Mouse (Mus musculus) kidney, embryonic 15.5 days (tissue): ENCODE results near the gene Sorcs3. TPM values are rescaled to one million over a fixed set of nuclear protein-coding genes. Genes with fewer than 3 reads are reported as not detected.

Experiments used
- ATAC-seq: fragments of 200-750 bp; cut with Nextera tagmentation; replicated peaks from 2 replicates; pipeline ENCODE4 v1.8.0; 2017; ENCODE audit warnings: moderate TSS enrichment; ENCODE audit not compliant: low FRiP score
- H3K27ac ChIP-seq: fragments of 300-500 bp; sonication (generic); 2 replicates; pipeline ENCODE4 v1.5.1; 2015; ENCODE audit warnings: mild to moderate bottlenecking, inconsistent platforms
- H3K27me3 ChIP-seq: fragments of 300-500 bp; sonication (generic); 2 replicates; pipeline ENCODE4 v1.6.1; 2015; ENCODE audit warnings: inconsistent platforms
- H3K36me3 ChIP-seq: fragments of 300-500 bp; sonication (generic); 2 replicates; pipeline ENCODE4 v1.6.1; 2015; ENCODE audit warnings: inconsistent platforms
- H3K4me1 ChIP-seq: fragments of 300-500 bp; sonication (generic); 2 replicates; pipeline ENCODE4 v1.6.1; 2015; ENCODE audit warnings: inconsistent platforms
- H3K4me2 ChIP-seq: fragments of 300-500 bp; sonication (generic); 2 replicates; pipeline ENCODE4 v1.6.1; 2015; ENCODE audit warnings: moderate library complexity, mild to moderate bottlenecking, inconsistent platforms
- H3K4me3 ChIP-seq: fragments of 300-500 bp; sonication (generic); replicated peaks from 2 replicates; pipeline ENCODE4 v1.5.1; 2015; ENCODE audit warnings: mild to moderate bottlenecking, inconsistent platforms
- H3K9ac ChIP-seq: fragments of 300-500 bp; sonication (generic); 2 replicates; pipeline ENCODE4 v1.6.1; 2015; ENCODE audit warnings: mild to moderate bottlenecking, inconsistent platforms
- H3K9me3 ChIP-seq: fragments of 300-500 bp; sonication (generic); replicated peaks from 2 replicates; pipeline ENCODE4 v1.6.1; 2016; ENCODE audit warnings: inconsistent platforms
- WGBS: fragments of 180-500 bp; shearing (Covaris S2); methylation state at CpG from one replicate; pipeline ENCODE4 v1.1.7; 2015; ENCODE audit warnings: mixed read lengths; 5-methylcytosine and 5-hydroxymethylcytosine counted together
- polyA plus RNA-seq: library from polyadenylated mRNA; unstranded; fragments of >200 nt; fragmentation: Nextera tagmentation; extraction: Ambion mirVana; gene quantifications from 2 replicates; pipeline ENCODE4 v1.2.1, GENCODE M21; 2015

The Sorcs3 gene
- polyA plus RNA-seq, 1 experiment from 2014 or later, result 1.1 TPM

DNA sequence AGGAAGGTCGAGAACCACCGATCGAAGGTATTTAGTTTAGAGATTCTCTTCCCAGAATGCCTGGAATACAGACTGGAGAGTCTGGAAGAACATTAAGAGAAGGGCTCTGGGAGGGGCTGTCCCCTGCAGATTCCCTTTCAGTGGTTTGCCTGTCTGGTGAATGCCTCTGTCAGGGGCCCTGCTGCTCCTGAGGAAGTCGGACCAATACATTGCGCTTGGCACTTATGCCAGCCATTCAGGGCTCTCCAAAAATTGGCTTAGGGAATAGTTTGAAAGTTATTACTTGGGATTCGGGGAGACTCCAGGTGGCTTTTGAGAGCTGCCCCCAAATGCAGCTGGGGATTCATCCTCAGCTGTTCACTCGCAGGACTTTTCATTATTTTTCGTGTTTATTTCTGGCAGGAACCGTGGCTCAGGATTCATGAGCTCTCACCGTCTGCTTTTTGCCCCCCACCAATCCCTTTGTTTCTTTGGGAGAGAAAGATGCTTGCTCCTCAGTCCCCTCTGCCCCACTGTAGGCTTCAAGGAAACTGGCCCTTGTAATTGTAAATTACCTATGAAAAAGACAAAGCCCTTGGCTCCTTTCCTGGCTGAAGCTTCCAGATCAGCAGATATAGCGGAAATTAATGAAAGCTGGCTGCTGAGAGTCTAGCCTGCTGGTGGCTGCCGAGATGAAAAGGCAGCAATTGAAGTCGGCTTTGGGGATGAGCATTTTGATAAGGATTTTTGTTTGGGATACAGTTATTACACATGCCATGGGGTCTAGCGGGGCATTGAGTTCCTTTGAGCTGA lies 94.8 kb downstream of the Sorcs3 start:
- Histone ChIP-seq H3K4me3 (no peak overlapping the region), H3K9ac (no peak overlapping the region), H3K27ac (no peak overlapping the region), H3K9me3 (no peaks in the 10 kb centered on the region), H3K4me2 (no peak overlapping the region), H3K36me3 (no peaks in the 10 kb centered on the region), H3K4me1 (no peaks in the 10 kb centered on the region), H3K27me3 (no peaks in the 10 kb centered on the region)
- WGBS, result 66% methylated on average over 14 of the region's 14 CpGs
- ATAC-seq, result no peak

DNA sequence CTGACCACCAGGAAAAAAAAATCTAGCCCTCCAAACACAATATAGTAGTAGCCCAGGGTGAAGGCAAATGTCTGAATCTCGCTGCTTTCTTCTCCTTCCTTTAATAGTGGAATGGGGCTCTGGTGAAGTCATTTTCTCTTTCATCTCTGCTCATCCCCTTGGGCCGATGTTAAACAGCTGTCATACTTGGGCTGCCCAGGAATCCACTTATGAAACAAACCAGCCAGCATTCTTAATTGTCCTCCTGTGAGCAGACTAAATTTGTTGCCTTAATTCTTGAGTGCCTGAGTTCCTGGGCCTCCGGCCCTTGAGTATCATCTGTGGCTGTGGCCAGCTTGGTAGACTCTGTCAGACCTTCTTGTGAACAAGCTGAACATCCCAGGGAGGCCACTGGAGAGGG lies 95.5 kb downstream of the Sorcs3 start:
- H3K4me1 ChIP-seq, result no peaks in the 10 kb centered on the region
- ATAC-seq, result no peak
- H3K4me3 ChIP-seq, result no peak overlapping the region
- H3K27ac ChIP-seq, result no peak overlapping the region
- H3K27me3 ChIP-seq, result no peaks in the 10 kb centered on the region
- H3K9me3 ChIP-seq, result no peaks in the 10 kb centered on the region
- no peak overlapping the region for H3K9ac ChIP-seq
- H3K36me3 ChIP-seq, result no peaks in the 10 kb centered on the region
- no peak overlapping the region for H3K4me2 ChIP-seq
- 65% methylated on average over 3 of the region's 3 CpGs for WGBS

DNA sequence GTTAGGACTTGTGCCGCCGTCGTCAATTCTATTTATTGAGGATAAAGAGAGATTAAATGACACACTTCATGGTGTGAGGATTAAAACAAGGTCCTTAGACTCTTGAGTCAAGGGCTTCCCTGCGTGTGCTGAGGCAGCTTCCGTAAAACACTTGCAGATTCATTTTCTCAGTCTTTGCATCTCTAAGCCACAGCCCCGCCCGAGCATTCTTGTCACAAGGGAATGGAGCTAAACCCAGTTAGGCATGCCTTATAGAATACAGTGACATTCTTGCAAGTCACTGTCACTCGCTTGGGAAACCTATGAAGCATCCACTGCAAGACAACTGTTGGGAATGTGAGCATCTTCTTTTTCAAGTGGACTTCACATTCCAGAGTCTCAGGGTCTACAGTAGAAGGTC lies 102.5 kb downstream of the Sorcs3 start:
- no peaks in the 10 kb centered on the region for H3K9me3 ChIP-seq
- H3K27ac ChIP-seq, result no peak overlapping the region
- no peaks in the 10 kb centered on the region for H3K4me1 ChIP-seq
- H3K36me3 ChIP-seq, result no peaks in the 10 kb centered on the region
- WGBS, result 91% methylated on average over 8 of the region's 8 CpGs
- H3K27me3 ChIP-seq, result no peaks in the 10 kb centered on the region
- no peak overlapping the region for H3K4me3 ChIP-seq
- H3K4me2 ChIP-seq, result no peak overlapping the region
- no peak overlapping the region for H3K9ac ChIP-seq
- no peak for ATAC-seq

GRCm38 (mm10) chr19:48309531-48310337 lies 103.9 kb downstream of the Sorcs3 start:
- Histone ChIP-seq H3K4me2 (no peak overlapping the region), H3K27ac (no peak overlapping the region), H3K36me3 (no peaks in the 10 kb centered on the region), H3K9ac (no peak overlapping the region), H3K27me3 (no peaks in the 10 kb centered on the region), H3K4me3 (no peak overlapping the region), H3K9me3 (no peaks in the 10 kb centered on the region), H3K4me1 (no peaks in the 10 kb centered on the region)
- WGBS, result 78% methylated on average over 15 of the region's 15 CpGs
- ATAC-seq, result no peak

GRCm38 (mm10) chr19:48310338-48310710 lies 104.5 kb downstream of the Sorcs3 start:
- no peak overlapping the region for H3K4me3 ChIP-seq
- H3K9ac ChIP-seq, result no peak overlapping the region
- H3K4me2 ChIP-seq, result no peak overlapping the region
- H3K9me3 ChIP-seq, result no peaks in the 10 kb centered on the region
- no peaks in the 10 kb centered on the region for H3K4me1 ChIP-seq
- H3K27ac ChIP-seq, result no peak overlapping the region
- 92% methylated on average over 6 of the region's 6 CpGs for WGBS
- H3K36me3 ChIP-seq, result no peaks in the 10 kb centered on the region
- H3K27me3 ChIP-seq, result no peaks in the 10 kb centered on the region
- ATAC-seq, result no peak

- no peaks in the 10 kb centered on the region for H3K9me3 ChIP-seq
- ATAC-seq, result no peak
- no peak overlapping the region for H3K27ac ChIP-seq
- 91% methylated on average over 9 of the region's 9 CpGs for WGBS
- no peak overlapping the region for H3K4me2 ChIP-seq
- no peaks in the 10 kb centered on the region for H3K27me3 ChIP-seq
- H3K9ac ChIP-seq, result no peak overlapping the region
- no peak overlapping the region for H3K4me3 ChIP-seq
- no peaks in the 10 kb centered on the region for H3K4me1 ChIP-seq
- no peaks in the 10 kb centered on the region for H3K36me3 ChIP-seq
Measured at GRCm38 (mm10) chr19:48313776-48314175, 108.0 kb downstream of the Sorcs3 start.

DNA sequence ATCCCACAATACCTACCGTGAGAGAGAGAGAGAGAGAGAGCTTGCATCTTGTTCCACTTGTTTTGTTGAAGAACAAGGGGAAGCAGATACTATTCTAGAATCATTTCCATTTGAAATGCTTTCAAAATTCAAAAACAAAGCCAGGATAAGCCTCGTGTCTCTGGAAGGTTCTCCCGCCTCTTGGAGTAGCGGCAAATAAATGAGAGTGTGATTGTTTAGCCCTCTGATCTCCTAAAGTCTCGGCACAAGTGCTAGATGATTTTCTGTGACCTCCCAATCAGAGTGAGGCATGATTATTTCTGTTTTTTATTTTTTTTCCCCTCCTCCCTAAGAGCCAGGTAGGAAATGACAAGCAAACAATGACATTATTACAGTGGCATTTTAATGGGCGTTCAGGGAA lies 121.3 kb downstream of the Sorcs3 start:
- no peak overlapping the region for H3K4me3 ChIP-seq
- H3K9me3 ChIP-seq, result no peaks in the 10 kb centered on the region
- no peak overlapping the region for H3K9ac ChIP-seq
- no peak for ATAC-seq
- H3K4me1 ChIP-seq, result no peaks in the 10 kb centered on the region
- H3K36me3 ChIP-seq, result no peaks in the 10 kb centered on the region
- H3K27me3 ChIP-seq, result no peaks in the 10 kb centered on the region
- WGBS, result 63% methylated on average over 6 of the region's 6 CpGs
- H3K4me2 ChIP-seq, result no peak overlapping the region
- no peak overlapping the region for H3K27ac ChIP-seq

DNA sequence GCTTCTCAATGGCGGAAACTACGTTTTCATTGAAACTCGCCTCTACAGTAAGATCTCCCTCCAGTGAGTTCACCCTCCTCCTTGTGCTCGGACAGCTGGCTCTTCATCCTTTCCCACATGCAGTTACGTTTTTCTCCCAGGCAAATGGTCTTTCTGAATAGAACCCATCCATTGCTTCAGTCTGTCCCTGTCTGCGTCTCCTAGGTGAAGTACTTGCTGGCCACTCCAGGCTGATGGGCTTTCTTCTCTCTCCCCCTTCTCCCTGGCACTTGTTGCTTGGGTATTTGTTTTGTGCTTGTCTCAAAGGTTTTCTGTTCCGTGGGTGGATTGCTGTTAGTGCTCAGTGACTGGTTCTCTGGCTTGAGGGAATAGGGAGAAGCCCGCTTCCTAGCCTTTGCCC lies 122.3 kb downstream of the Sorcs3 start:
- no peak for ATAC-seq
- H3K27me3 ChIP-seq, result no peaks in the 10 kb centered on the region
- no peaks in the 10 kb centered on the region for H3K4me1 ChIP-seq
- H3K36me3 ChIP-seq, result no peaks in the 10 kb centered on the region
- no peak overlapping the region for H3K4me3 ChIP-seq
- 75% methylated on average over 8 of the region's 8 CpGs for WGBS
- H3K4me2 ChIP-seq, result no peak overlapping the region
- no peak overlapping the region for H3K9ac ChIP-seq
- H3K27ac ChIP-seq, result no peak overlapping the region
- H3K9me3 ChIP-seq, result no peaks in the 10 kb centered on the region

DNA sequence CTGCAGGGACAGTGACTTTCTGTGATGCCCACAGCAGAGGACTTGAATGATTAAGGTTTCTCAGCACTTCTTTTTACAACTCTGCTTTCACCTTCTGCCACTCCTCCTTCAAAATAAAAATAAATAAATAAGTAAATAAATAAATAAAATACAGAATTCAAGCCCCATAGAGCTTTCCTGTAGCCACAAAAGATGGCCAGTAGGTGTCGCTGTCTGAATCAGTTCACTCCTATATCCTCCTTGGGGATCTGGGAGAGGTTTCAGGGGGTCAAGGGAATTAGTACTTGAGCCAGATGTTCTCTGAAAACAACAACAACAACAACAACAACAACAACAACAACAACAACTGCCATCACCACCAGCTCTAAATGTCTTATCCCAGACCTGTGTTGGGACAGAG lies 125.8 kb downstream of the Sorcs3 start:
- Histone ChIP-seq H3K9ac (no peak overlapping the region), H3K4me2 (no peak overlapping the region), H3K36me3 (no peaks in the 10 kb centered on the region), H3K27ac (no peak overlapping the region), H3K9me3 (no peaks in the 10 kb centered on the region), H3K27me3 (0 out of 2 replicates have a peak, but pooled peaks cover 4% of the 10 kb centered on the region), H3K4me3 (no peak overlapping the region), H3K4me1 (no peaks in the 10 kb centered on the region)
- 29% methylated on average over 1 of the region's 1 CpGs for WGBS
- ATAC-seq, result no peak

DNA sequence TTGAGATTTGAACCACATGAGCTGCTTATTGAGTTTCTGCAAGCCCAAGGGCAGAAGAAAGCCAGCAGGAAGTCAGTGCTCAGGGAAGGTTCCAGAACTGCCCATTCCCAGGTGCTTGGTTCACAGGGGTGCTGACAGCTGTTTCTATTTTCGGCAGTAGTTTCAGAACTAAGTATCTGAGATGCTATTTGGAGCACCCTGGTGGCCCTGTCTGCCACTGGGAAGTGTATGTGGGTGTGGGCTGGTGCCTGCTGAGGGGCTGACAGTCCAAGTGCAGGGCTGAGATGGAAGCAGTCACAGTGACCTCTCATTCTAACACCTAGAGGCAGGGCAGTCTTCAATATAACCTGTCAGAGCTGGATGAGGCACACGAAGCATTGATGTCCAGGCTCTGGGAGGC lies 127.3 kb downstream of the Sorcs3 start:
- peaks cover 10% of the 10 kb centered on the region for H3K4me1 ChIP-seq

DNA sequence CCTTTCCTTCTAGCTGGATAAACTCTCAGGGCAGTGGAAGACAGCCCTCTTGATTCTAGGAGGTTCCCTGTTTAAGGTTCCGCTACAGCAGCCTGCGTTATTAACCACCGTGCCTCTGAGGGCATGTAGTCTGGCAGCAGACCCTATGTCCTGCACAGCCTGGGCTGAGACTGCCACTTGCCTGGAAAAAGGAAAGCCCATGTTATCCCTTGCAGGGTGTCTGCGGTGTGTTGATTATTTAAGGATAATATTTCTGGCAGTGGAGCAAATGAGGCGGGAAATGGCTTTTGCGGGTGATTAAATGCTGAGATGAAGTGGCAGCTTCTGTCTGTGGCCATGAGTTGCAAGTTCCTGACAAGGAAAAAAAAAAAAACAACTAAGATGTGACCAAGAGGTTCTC lies 131.6 kb downstream of the Sorcs3 start:
- 0 out of 2 replicates have a peak, but pooled peaks cover 4% of the 10 kb centered on the region for H3K27me3 ChIP-seq
- H3K4me3 ChIP-seq, result no peak overlapping the region
- 41% methylated on average over 6 of the region's 6 CpGs for WGBS
- no peak overlapping the region for H3K4me2 ChIP-seq
- peaks cover 23% of the 10 kb centered on the region for H3K4me1 ChIP-seq
- peak; percentile 85 for ATAC-seq
- H3K9me3 ChIP-seq, result no peaks in the 10 kb centered on the region
- no peaks in the 10 kb centered on the region for H3K36me3 ChIP-seq
- peak overlapping the region; percentile 27; the same call in 1 of the 2 replicates for H3K27ac ChIP-seq
- no peak overlapping the region for H3K9ac ChIP-seq

More for the DNA sequence above, 127.3 kb downstream of the Sorcs3 start:
- Histone ChIP-seq H3K9me3 (no peaks in the 10 kb centered on the region), H3K4me3 (no peak overlapping the region), H3K27ac (no peak overlapping the region), H3K27me3 (0 out of 2 replicates have a peak, but pooled peaks cover 4% of the 10 kb centered on the region), H3K4me2 (no peak overlapping the region), H3K9ac (no peak overlapping the region), H3K36me3 (no peaks in the 10 kb centered on the region)
- WGBS, result 74% methylated on average over 2 of the region's 2 CpGs
- ATAC-seq, result no peak

DNA sequence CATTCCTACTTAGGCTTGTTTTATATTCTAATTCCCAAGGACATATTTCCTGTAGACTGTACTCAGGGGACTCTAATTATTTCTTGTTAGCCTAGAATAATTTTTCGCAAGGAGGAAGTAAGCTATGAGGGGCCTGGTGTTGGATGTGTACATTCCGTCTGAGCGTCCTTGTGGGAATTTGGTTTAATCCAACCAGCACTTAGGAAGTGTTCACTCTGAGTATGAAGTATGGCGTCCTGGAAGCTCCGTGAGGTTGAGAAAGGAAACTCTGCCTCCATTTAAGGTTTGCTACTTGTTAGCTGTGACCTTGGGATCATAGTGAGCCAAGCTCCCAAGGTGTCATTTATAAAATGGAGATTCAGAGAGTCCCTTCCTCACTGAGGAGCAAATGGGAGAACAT lies 132.3 kb downstream of the Sorcs3 start:
- H3K4me2 ChIP-seq, result no peak overlapping the region
- no peak overlapping the region for H3K4me3 ChIP-seq
- no peaks in the 10 kb centered on the region for H3K36me3 ChIP-seq
- H3K9ac ChIP-seq, result no peak overlapping the region
- H3K27ac ChIP-seq, result no peak overlapping the region
- no peaks in the 10 kb centered on the region for H3K9me3 ChIP-seq
- 88% methylated on average over 5 of the region's 5 CpGs for WGBS
- H3K27me3 ChIP-seq, result 0 out of 2 replicates have a peak, but pooled peaks cover 4% of the 10 kb centered on the region
- H3K4me1 ChIP-seq, result peaks cover 23% of the 10 kb centered on the region
- ATAC-seq, result no peak
